Mouse (Mus musculus) ovary, postnatal 14 days (tissue): ENCODE data around the gene Ankrd53.

Experiments
- DNase-seq: peaks from one replicate; pipeline ENCODE4 v3.0.0; 2022; ENCODE audit warnings: low spot score

Gene Ankrd53

DNA sequence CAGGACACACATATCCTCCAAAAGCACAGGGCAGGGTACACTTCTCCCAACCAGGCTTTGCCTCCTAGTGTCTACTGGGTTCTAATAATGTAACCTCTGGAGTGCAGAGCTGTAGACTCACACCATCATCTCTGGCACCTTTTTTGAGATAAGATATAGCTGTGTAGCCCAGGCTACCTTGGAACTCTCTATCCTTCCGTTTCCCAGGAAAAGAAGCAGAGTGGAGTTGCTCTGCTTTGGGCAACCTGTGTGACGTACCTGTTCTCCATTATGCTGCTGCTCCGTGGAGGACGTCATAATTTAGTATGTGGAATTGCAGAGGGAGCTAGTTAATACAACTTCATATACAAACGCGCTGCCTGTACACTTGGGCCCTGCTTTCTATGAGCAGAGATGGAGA, at the start of gene Ankrd53:
TSS of gene Ankrd53 (plus strand) at position 301 of the 400 bp plus-strand sequence.
- no peak for DNase-seq

DNA sequence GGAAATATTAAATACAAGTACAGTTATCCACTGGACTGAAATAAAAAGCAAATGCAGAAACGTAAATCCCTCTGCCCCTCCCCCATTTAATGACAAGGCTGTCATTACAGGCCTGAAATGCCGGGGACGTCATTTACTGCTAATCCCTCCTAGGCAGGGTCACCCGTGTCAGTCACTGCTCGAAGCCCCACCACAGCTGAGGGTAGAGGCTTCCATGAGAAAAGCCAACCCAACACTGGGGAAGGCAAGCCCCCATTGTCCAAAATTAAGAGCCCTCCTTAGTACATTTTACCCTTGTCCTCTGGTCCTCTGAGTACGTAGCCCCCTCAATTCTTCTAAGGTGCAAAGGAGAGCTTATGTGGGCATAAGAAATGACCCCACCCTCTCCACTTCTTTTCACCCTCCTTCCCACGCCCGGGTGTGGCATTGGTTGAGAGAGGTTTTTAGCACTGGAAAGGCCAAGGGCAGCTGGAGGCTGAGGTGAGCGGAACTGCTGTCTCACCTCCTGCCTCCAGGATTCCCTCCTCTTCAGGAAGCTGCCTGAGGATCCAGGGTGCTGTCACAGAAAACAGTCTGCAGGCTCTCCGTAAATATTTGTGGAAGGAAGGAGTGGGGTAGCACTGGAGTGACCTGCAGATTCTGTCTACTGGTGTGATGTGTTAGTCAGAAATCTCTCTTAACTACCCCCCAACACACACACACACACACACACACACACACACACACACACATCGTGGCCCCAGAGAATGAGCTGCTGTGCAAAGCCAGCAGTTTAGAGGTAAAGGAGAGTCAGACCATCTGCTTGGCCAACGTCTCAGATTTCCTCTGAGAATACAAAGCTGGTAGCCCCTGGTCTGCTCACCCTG, 48.9 kb upstream of the Ankrd53 start:
- no peak for DNase-seq

DNA sequence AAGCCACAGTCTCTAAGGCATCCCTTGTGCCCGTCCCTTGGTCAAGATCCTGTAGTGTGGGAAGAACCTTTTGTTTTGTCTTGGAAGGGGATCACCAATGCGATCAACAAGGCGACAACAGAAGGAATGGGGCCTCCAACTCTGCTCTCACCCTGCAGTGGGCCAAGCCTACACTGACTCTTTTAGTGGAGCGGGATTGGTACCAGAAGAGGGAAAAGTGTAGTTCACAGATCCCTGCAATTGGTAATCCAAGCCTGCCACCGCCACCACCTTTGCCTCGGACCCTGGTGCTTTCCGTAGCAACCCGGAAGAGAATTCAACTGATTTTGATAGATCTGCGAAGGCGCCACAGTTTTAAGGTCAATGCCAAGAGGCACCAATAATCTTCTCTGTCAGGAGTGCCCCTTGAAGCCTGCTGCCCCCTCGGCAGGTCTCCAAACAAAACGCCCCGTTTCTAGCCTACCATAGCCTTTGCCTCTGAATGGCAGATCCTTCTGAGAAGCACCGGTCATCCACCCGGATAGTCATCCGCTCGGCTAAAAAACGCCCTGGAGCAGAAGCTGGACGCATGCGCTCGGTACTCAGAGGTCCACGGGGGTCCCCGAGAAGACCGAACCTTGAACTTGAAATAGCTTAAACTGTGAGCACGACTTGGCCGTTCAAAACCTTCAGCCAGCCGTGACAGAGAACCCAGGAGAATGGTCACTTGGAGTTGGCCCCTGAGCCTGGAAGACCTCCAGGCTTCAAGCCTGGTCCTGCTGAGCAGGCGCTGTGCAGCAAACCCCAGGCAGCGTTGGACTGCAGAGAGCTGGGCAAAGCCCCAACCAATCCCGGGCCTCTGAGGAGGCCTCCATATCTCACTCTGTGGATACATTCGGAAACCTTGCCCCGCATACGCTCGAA, 48.0 kb upstream of the Ankrd53 start:
- no peak for DNase-seq

DNA sequence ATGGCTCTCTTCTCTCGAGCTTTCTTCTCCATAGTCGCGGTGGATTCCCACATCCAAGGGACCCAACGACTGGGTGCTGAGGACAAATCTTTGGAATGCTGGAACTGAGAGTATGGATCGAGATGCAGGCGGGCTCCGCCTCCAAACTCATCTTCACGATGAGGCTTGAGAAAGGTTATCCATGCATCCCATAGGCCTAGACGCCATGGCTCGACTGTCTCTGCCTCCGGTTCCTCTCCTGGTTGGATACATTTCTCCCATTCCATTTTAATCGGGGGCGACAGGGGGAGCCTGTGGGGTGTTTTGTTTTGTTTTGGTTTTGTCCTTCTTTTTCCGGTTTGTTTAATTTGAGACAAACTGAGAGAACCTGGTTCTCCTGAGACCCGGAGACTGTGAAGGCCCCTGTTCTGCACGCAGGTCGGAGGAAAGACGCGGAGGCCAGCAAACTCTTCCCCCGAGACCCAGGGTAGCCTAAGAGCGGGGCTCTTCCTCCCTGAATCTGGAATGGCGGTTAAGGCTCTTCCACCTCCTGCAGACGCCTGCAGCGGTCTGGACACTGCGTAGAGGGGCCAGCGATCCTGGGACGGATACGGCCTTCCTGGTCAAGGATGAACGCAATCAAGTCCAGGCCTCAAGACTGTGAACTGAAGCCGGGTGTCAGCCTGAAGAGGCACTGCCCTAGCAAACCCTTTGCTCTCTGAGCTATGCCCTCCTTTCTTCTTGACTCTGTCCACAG, 46.8 kb upstream of the Ankrd53 start:
- DNase-seq: no peak

DNA sequence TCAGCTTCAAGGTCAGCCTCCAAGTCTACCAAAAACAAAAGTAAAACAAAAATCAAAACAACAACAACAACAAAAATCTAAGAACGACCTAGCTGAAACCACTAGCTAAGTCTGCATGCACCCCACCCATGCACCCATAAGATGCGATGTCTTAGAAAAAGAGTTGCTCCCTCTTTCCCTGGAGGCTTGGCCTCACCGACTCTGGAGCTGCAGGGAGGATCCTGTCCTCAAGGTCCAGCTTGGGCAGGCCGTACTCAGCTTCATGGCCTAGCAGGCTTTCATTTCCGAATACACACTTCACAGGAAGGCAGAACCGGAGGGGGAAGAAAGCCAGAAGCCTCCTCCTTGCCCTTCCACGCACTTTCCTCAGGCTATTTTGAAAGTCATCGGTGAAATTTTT, 45.4 kb upstream of the Ankrd53 start:
- DNase-seq: no peak

DNA sequence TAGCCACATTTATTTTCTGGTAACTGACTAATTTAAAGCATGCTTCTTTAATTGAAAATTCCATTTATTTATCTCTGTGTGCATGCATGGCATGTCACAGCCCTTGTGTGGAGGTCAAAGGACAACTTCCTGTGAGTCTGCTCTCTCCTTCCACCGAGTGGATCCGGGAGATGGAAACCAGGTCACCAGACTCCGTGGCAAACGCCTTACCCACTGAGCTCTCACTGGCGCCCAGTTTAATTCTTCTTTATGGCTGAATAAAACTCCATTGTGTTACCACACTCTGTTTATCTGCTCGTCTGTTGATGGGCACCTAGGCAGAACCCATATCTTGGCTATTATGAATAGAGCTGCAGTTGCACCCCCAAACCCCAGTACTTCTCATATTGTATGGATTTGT, 39.9 kb upstream of the Ankrd53 start:
- no peak for DNase-seq

DNA sequence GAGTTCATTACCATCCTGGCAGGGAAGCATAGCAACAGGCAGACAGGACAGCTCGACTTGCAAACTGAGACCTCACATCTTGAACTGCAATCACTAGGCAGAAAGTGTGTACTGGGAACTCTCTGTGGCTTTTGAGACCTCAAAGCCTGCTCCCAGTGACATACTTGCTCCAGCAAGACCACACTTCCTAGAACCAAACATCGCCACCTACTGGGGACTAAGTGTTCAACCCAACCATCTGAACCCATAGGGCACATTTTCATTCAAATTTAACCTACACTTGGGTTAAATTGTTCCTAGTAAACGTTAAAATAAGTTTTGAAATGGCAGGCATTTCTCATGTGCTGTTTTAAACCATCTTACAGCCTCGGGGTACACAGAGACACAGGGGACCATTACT, 35.3 kb upstream of the Ankrd53 start:
- no peak for DNase-seq

DNA sequence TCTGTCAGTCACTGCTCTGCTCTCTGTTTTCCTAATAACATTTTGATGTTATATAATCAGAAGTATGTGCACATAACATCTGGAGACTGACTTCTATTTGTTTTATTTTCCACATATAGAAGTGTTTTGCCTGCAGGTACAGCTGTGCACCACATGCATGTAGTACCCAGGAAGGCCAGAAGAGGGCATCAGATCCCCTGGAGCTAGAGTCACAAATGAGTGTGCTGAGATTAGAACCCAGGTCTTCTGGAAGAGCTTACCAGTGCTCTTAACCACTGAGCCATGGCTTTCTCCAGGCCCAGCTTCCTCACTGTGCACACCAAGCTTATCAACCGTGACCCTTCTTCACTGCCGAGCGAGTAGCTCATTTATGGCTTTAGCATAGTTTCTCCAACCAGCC, 34.0 kb upstream of the Ankrd53 start:
- no peak for DNase-seq

DNA sequence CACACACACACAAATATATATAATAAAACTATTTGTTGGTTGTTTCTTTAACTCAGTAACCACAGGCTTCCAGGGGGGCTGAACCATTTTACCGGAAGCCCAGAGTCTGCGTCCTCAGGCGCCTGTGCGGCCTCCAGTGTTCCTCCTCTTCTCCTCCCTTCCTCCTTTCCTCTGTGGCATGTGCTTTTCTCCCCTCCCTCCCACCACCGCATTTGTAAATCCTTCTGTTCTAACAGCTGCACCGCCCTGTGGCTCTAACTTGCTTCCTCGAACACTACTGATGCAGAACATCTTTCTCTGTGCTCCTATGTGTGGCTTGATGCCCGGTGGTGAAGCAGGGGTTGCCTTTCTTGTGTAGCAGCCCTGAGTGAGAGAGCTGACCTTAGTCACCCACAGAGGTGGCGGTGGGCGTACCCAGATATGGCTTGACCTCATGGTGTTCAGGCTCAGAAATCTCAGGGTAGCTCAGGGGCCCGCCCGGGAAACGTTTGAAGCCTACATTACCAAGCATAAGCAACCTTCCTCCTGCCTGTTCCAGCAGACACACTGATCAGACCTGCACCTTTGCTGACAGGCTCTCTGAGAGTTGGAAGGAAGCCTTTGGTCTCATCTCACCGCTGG, 33.0 kb upstream of the Ankrd53 start:
- no peak for DNase-seq

DNA sequence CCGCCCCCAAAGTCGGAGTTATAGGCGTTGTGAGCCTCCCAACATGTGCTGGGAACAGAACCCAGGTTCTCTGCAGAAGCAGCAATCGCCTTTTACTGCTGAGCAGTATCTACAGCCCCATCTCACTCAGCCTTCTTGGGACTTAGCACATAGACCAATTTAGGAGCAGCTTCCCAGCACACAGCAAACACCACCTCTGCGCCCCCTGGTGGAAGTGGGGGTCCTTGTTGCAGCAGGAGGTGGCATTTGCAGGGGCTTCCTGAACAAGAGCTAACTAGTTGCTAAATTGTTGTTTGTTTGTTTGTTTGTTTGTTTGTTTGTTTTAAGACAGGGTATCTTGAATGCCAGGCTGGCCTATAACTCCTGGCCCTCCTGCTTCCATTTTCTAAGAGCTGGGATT, 31.3 kb upstream of the Ankrd53 start:
- DNase-seq: peak; percentile 64

DNA sequence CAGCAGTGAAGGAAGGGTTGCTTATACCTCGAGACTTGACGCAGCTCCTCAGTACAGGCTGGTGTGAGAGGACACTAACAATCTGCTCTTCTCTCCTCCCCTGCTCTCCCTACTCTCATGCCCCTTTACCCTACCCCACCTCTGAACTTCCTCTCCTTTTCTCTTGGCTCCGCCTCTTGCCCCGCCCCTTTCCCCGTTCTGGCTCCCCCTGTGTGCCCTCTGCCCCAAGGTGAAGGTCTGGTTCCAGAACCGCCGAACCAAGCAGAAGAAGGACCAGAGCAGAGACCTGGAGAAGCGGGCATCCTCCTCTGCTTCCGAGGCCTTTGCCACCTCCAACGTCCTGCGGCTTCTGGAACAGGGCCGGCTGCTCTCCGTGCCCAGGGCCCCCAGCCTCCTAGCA, 25.1 kb upstream of the Ankrd53 start:
- DNase-seq: no peak

DNA sequence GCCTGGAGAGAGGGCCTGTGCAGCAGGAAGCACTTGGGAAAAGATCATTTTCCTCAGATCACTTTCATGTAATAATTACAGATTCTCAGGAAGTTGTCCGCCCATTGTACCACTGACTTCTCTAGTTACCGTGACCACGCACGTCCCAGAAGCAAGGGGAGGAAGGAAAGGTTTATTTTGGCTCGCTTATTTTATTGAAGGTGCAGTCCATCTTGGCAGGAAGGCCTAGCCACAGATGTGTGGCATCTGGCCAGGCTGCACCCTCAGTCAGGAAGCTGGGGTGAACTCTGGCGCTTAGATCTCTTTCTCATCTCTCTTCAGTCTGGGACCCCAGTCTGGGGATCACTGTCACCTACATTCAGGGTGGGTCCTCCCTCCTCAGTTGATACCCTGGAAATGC, 23.8 kb upstream of the Ankrd53 start:
- no peak for DNase-seq

DNA sequence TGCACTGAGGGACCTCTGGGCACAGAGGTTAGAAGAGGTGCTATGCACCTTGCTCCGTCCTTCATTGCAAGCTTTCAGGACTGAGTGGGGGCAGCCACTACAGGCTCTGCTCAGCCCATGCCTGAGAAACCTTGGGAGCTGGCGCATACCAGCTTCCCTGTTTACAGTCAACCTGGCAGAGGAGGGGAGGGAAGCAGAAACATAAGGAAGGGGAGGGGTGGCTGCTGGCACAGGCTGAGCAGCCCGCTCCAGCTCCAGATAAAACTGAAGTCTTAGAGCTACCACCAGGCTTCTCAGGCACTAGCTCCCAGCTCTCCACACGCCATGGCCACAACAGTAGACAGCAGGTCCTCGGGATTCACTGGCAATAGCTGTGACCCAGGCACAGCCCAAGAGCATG, 19.7 kb upstream of the Ankrd53 start, which contains the start of gene Atp6v1b1:
TSS of gene Atp6v1b1 (plus strand) at position 230 of the 400 bp plus-strand sequence.
- DNase-seq: no peak

DNA sequence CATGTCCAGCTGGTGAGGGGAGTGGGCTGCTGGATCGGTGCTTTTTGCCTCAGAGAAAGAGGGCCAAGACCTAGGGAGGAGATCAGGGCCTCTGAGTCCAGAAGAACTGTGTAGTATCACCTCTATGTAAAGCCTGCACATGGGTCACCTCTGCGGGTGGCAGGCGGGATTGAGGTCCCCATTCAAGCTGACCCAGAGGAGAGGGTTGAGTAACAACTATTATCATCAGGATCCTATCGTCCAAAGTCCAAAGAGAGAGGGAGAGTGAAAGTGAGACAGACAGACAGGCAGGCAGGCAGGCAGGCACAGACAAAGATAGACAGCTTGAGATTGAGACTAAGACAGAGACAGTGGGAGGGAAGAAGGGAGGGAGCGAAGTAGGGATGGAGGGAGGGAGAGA, 19.2 kb upstream of the Ankrd53 start:
- no peak for DNase-seq

DNA sequence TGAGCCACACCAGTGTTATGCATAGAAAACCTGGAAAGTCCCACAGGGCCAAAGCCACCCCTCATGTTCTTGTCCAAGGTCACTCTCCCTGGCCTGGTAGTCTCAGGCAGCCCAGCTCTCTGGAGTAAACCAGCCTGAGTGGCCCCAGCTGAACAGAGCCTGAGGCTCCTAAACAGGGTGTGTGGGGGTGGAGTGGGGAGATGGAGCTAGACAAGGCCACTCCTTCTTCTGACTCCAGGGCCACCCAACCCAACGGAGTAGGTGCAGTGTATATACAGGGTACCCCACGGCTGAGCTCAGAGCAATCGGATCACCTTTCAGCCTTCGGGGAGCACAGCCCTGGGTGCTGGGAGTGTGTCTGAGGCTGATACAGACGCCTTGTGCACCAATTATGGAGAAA, 18.3 kb upstream of the Ankrd53 start:
- DNase-seq: no peak

DNA sequence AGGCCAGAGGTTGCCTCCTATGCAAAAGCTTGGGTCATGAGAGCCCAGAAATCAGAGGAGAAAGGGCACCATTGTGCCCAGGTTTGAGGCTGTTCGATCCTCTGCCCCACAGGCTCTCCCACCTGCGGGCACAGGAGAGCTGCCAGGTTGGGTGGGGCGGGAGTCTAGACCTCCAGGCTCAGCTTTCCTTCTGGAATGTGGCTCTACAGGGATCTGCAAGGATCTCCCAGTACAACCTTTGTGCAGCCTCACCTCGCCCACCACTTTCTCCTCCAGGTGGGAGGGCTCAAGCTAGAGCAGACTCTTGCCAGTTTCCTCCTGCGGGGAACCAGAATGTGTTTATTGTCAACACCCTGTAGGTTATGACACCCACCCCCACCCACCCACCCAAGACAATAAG, 17.9 kb upstream of the Ankrd53 start:
- DNase-seq: no peak

DNA sequence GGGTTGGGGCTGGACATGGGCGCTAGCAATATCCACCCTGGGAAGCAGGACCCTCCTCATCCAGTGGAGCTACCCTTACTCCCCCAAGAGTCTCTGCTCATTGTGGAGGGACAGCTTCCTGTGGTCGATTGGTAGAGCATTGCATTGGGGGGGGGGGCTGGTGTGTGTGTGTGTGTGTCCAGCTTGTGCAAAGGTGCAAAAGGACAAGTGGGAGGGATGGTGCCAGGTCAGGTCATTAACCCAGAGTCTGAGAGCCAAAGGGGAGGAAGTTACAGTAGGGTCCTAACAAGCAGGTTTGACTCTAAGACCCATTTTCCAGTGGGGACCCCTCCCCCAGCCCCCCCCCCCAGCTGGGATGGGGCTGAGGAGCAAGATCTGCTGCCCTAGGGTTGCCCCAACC, 17.0 kb upstream of the Ankrd53 start:
- no peak for DNase-seq

DNA sequence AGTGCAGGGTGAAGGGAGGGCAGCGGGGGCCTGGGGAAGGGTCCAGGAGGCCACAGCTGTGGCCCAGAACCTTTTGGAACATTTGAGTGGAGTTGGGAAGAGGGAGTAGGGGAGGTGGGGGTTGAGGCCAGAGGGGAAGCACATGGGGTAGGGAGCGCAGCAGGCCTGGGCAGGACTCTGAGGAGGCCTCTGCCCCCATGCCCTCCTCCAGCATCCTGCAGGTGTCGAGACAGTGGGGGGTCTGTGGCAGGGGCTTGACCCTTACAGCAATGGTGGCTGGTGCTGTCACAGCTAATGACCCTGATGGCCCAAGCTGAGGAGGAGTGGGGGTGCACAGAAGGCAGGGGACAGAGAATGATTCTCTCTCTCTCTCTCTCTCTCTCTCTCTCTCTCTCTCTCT, 13.2 kb upstream of the Ankrd53 start:
- DNase-seq: no peak

DNA sequence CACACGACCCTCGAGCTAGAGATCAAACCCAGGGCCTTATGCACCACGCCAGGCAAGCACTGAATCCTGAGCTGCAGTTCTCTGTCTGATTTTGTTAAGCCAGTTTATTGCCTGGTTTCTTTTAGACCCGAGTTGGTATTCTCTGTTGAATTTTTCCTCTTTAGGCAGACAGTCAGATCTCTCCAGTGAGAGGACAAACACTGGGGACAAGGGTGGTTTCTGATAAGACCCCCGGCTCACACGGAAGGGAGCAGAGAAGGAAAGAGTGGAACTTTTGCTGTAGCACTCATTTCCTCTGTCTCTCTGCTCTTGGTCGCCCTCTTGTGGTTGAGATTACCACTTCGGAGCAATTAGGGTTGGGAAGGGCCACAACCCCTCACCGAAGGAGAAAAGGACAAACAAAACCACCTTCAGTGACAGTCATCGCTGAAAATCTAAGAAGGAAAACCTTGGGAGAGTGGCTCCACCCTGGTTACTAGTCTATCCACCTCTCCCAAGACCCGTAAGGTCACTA, 12.2 kb upstream of the Ankrd53 start:
- peak; percentile 69 for DNase-seq

DNA sequence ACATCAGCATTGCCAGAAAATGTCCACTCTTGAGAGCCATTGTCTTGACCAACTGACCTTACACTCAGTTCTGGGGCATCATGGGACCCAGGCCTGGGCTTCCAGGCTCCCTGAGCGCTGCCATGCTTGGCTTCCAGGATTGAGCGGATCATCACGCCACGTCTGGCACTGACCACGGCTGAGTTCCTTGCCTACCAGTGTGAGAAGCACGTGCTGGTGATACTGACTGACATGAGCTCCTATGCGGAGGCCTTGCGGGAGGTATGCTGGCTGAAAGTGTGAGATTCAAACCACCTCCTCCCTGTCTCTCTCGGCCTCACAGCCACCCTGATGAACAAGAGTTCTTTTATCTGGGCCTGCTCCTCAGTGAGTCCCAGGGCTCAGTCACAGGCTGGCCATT, 6.4 kb upstream of the Ankrd53 start:
- no peak for DNase-seq

DNA sequence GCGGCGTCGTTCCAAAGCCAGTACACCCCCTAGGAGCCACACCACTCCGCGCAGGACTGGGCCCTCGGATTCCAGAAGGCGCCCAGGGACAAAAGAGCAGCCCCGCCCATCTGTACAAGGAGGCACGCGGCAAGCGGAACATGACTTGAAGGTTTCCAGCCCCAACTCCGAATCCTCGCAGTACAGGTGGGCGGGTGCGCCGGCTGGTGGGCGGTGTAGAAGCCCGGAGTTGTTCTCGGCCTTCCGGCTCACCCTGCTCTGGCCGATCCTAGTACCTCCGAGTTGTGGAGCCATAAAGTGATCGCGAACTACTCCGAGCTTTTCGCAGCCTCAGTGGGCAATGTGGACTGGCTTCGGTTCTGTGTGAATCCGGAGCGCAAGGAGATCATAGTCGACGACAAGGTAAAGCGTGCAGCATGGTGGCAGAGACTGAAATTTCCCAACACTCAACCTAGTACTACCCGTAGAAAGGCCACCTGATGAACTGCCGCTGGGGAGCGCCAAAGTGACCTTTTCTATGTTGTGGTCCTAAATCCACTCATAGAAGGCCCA, 512 bp downstream of the Ankrd53 start:
- peak; percentile 16 for DNase-seq
